Mouse (Mus musculus) ES-Bruce4 (cell line): ENCODE measurements around the gene Ddah2.

Experiments
- CTCF ChIP-seq: IDR thresholded peaks from one replicate; pipeline ENCODE4 v1.8.1; 2011; ENCODE audit warnings: low read depth, low read length
- EP300 ChIP-seq: IDR thresholded peaks from 2 replicates; pipeline ENCODE4 v1.6.1; 2011; ENCODE audit warnings: low read depth, low read length; ENCODE audit not compliant: insufficient read depth
- POLR2A ChIP-seq: IDR thresholded peaks from one replicate; pipeline ENCODE4 v1.8.1; 2011; ENCODE audit warnings: low read length; ENCODE audit not compliant: insufficient read depth

DNA sequence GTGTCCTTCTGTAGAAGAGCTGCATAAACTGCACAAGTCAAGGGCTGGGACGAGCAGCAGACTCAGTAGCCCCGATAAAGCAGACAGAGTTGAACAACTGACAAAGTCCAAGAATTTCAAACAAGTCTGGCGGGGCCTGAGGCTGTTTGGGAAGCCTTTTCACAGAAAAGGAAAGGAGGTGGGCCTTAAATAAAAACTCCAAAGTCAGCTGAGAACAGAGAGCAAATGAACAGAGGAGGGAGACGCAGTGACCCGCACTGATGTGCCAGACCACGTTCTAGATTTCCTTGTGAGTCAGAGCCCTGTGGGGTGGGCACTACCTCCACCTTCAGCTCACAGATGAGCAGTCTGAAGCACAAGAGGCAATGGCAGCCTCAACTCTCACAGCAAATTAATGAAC, 23.9 kb upstream of the Ddah2 start:
- no peak for TF ChIP-seq CTCF
- TF ChIP-seq POLR2A, result no peak
- TF ChIP-seq EP300, result no peak
